Mouse (Mus musculus) E14TG2a.4 (cell line): ENCODE results near the gene Sgf29.

Experiments used
- H3K27me3 ChIP-seq: 2 replicates; pipeline ENCODE4 v1.6.1; 2014; ENCODE audit warnings: low read length, control low read depth; ENCODE audit not compliant: insufficient read depth
- H3K36me3 ChIP-seq: 2 replicates; pipeline ENCODE4 v1.6.1; 2014; ENCODE audit warnings: low read length, control low read depth; ENCODE audit not compliant: insufficient read depth
- H3K4me1 ChIP-seq: replicated peaks from 2 replicates; pipeline ENCODE4 v1.6.1; 2014; ENCODE audit warnings: low read depth, low read length, control low read depth
- H3K4me3 ChIP-seq: replicated peaks from 2 replicates; pipeline ENCODE4 v1.5.1; 2014; ENCODE audit warnings: mild to moderate bottlenecking, low read length
- H3K9me3 ChIP-seq: 2 replicates; pipeline ENCODE4 v1.6.1; 2014; ENCODE audit warnings: low read length, control low read depth
- CTCF ChIP-seq: conservative IDR thresholded peaks from 2 replicates; pipeline ENCODE4 v1.5.1; 2014; ENCODE audit warnings: low read length
- NANOG ChIP-seq: IDR thresholded peaks from 2 replicates; pipeline ENCODE4 v1.6.1; 2014; ENCODE audit warnings: borderline replicate concordance, low read length, mixed read lengths
- POU5F1 ChIP-seq: IDR thresholded peaks from 2 replicates; pipeline ENCODE4 v1.6.1; 2014; ENCODE audit warnings: low read length, borderline replicate concordance

Sgf29 gene

GRCm38 (mm10) chr7:126649231-126650051 lies at the start of gene Sgf29:
Gene Sgf29, plus strand, starts transcription at chr7:126649309.
- H3K27me3 ChIP-seq = no peaks in the 10 kb centered on the region
- H3K36me3 ChIP-seq = 0 out of 2 replicates have a peak, but pooled peaks cover 4% of the 10 kb centered on the region
- H3K4me1 ChIP-seq = peaks cover 37% of the 10 kb centered on the region
- peak within 1 kb of the TSS; percentile 88 for H3K4me3 ChIP-seq
- TF ChIP-seq POU5F1 (no peak), CTCF (no peak), NANOG (no peak)
- no peaks in the 10 kb centered on the region for H3K9me3 ChIP-seq

GRCm38 (mm10) chr7:126601896-126602295 lies 47.2 kb upstream of the Sgf29 start:
- H3K9me3 ChIP-seq = no peaks in the 10 kb centered on the region
- H3K4me3 ChIP-seq = no peak overlapping the region
- no peaks in the 10 kb centered on the region for H3K27me3 ChIP-seq
- no peaks in the 10 kb centered on the region for H3K36me3 ChIP-seq
- peaks cover 20% of the 10 kb centered on the region for H3K4me1 ChIP-seq
- TF ChIP-seq POU5F1 (no peak), CTCF (no peak), NANOG (no peak)

GRCm38 (mm10) chr7:126602650-126603049 lies 46.5 kb upstream of the Sgf29 start:
- Histone ChIP-seq H3K9me3 (no peaks in the 10 kb centered on the region), H3K36me3 (no peaks in the 10 kb centered on the region), H3K4me3 (no peak overlapping the region), H3K4me1 (peaks cover 20% of the 10 kb centered on the region), H3K27me3 (no peaks in the 10 kb centered on the region)
- TF ChIP-seq NANOG (no peak), POU5F1 (no peak), CTCF (no peak)

- Histone ChIP-seq H3K36me3 (no peaks in the 10 kb centered on the region), H3K27me3 (no peaks in the 10 kb centered on the region), H3K4me3 (no peak overlapping the region), H3K4me1 (peaks cover 7% of the 10 kb centered on the region), H3K9me3 (no peaks in the 10 kb centered on the region)
- TF ChIP-seq CTCF (no peak), POU5F1 (no peak), NANOG (no peak)
These were observed 42.5 kb upstream of the Sgf29 start for GRCm38 (mm10) chr7:126606611-126607010.

GRCm38 (mm10) chr7:126607064-126607463 lies 42.0 kb upstream of the Sgf29 start:
- Histone ChIP-seq H3K27me3 (no peaks in the 10 kb centered on the region), H3K9me3 (no peaks in the 10 kb centered on the region), H3K4me1 (peaks cover 5% of the 10 kb centered on the region; the same call in 1 of the 2 replicates), H3K36me3 (no peaks in the 10 kb centered on the region), H3K4me3 (no peak overlapping the region)
- TF ChIP-seq POU5F1 (no peak), NANOG (no peak), CTCF (no peak)

- no peaks in the 10 kb centered on the region for H3K36me3 ChIP-seq
- H3K4me1 ChIP-seq = 0 out of 2 replicates have a peak, but pooled peaks cover 3% of the 10 kb centered on the region
- H3K4me3 ChIP-seq = no peak overlapping the region
- H3K27me3 ChIP-seq = no peaks in the 10 kb centered on the region
- no peaks in the 10 kb centered on the region for H3K9me3 ChIP-seq
- no peak for TF ChIP-seq POU5F1
- TF ChIP-seq NANOG = no peak
- TF ChIP-seq CTCF = no peak
These were observed 41.3 kb upstream of the Sgf29 start for GRCm38 (mm10) chr7:126607796-126608195.

- TF ChIP-seq CTCF (no peak), POU5F1 (no peak), NANOG (no peak)
- peaks cover 10% of the 10 kb centered on the region; the same call in 1 of the 2 replicates for H3K4me1 ChIP-seq
- H3K4me3 ChIP-seq = no peak overlapping the region
- H3K27me3 ChIP-seq = no peaks in the 10 kb centered on the region
- peaks cover 5% of the 10 kb centered on the region for H3K9me3 ChIP-seq
- H3K36me3 ChIP-seq = no peaks in the 10 kb centered on the region
These were observed 36.4 kb upstream of the Sgf29 start for GRCm38 (mm10) chr7:126612736-126613135.

- no peak overlapping the region for H3K4me3 ChIP-seq
- TF ChIP-seq NANOG = no peak
- TF ChIP-seq CTCF = no peak
- TF ChIP-seq POU5F1 = no peak
- peaks cover 10% of the 10 kb centered on the region; the same call in 1 of the 2 replicates for H3K4me1 ChIP-seq
- no peaks in the 10 kb centered on the region for H3K27me3 ChIP-seq
- H3K9me3 ChIP-seq = peaks cover 5% of the 10 kb centered on the region
- no peaks in the 10 kb centered on the region; the same call in 1 of the 2 replicates for H3K36me3 ChIP-seq
These were observed 32.4 kb upstream of the Sgf29 start for GRCm38 (mm10) chr7:126616707-126617106.

GRCm38 (mm10) chr7:126619559-126620275 lies 29.4 kb upstream of the Sgf29 start:
- Histone ChIP-seq H3K9me3 (no peaks in the 10 kb centered on the region), H3K4me1 (peaks cover 20% of the 10 kb centered on the region), H3K27me3 (no peaks in the 10 kb centered on the region), H3K36me3 (peaks cover 7% of the 10 kb centered on the region; the same call in 1 of the 2 replicates), H3K4me3 (no peak overlapping the region)
- TF ChIP-seq NANOG (no peak), POU5F1 (no peak), CTCF (no peak)
